Mouse (Mus musculus) ES-Bruce4 (cell line): Measurements from ENCODE around the gene Pkib. TPM values are rescaled to one million over a fixed set of nuclear protein-coding genes. Genes with fewer than 3 reads are reported as not detected.
A peak's percentile ranks its signal among the peaks of the same experiment; 100 is the strongest.

Experiments used
- H3K27ac ChIP-seq: 2 replicates; pipeline ENCODE4 v1.5.1; 2012; ENCODE audit warnings: low read length, inconsistent platforms; ENCODE audit not compliant: insufficient read depth
- H3K27me3 ChIP-seq: 2 replicates; pipeline ENCODE4 v1.6.1; 2012; ENCODE audit warnings: mild to moderate bottlenecking, low read length, inconsistent platforms; ENCODE audit not compliant: control insufficient read depth, poor library complexity, insufficient read depth, severe bottlenecking
- H3K36me3 ChIP-seq: 2 replicates; pipeline ENCODE4 v1.6.1; 2012; ENCODE audit warnings: inconsistent platforms, mild to moderate bottlenecking, low read length, moderate library complexity; ENCODE audit not compliant: control insufficient read depth, poor library complexity, insufficient read depth, severe bottlenecking
- H3K4me1 ChIP-seq: one replicate; pipeline ENCODE4 v1.8.1; 2011; ENCODE audit warnings: low read length; ENCODE audit not compliant: control insufficient read depth, insufficient read depth
- H3K4me3 ChIP-seq: 2 replicates; pipeline ENCODE4 v1.5.1; 2011; ENCODE audit warnings: low read depth, mild to moderate bottlenecking, low read length
- H3K9ac ChIP-seq: 2 replicates; pipeline ENCODE4 v1.6.1; 2012; ENCODE audit warnings: low read depth, mild to moderate bottlenecking, inconsistent platforms; ENCODE audit not compliant: poor library complexity, severe bottlenecking
- H3K9me3 ChIP-seq: replicated peaks from 2 replicates; pipeline ENCODE4 v1.6.1; 2012; ENCODE audit warnings: mild to moderate bottlenecking, low read length, inconsistent platforms; ENCODE audit not compliant: control insufficient read depth, poor library complexity, insufficient read depth, severe bottlenecking
- CTCF ChIP-seq: IDR thresholded peaks from one replicate; pipeline ENCODE4 v1.8.1; 2011; ENCODE audit warnings: low read depth, low read length
- EP300 ChIP-seq: IDR thresholded peaks from 2 replicates; pipeline ENCODE4 v1.6.1; 2011; ENCODE audit warnings: low read depth, low read length; ENCODE audit not compliant: insufficient read depth
- POLR2A ChIP-seq: IDR thresholded peaks from one replicate; pipeline ENCODE4 v1.8.1; 2011; ENCODE audit warnings: low read length; ENCODE audit not compliant: insufficient read depth
- polyA plus RNA-seq: library from polyadenylated mRNA; stranded (reverse); fragments of >200 nt; gene quantifications from 2 replicates; pipeline ENCODE4 v1.2.4, GENCODE M21; 2011; ENCODE audit warnings: low read depth; ENCODE audit not compliant: missing spikeins, insufficient read depth, insufficient read length

Gene Pkib
- polyA plus RNA-seq, 1 experiment: 0.24 TPM

DNA sequence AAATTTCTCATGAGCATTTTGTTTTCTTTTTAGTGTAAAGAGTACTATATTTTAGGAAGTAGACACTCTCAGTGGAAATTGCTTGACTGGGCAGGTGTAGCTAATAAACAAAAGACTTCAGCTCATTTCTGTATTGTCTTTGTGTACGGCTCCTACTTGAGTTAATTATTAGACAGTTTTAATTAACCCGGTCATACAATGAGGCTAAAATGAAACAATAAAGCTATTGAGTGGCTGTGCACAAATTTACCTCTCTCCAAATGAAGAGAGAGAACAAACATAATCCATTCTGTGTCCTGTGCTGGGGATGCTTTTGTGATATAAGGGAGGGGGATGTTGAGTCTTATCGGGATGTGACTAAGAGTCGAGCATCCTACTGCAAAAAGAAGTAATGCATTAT is 109.0 kb downstream of the Pkib start:
- no peaks in the 10 kb centered on the region for H3K36me3 ChIP-seq
- no peak overlapping the region for H3K9ac ChIP-seq
- H3K27ac ChIP-seq: no peak overlapping the region
- H3K27me3 ChIP-seq: no peaks in the 10 kb centered on the region
- TF ChIP-seq EP300: no peak
- no peak for TF ChIP-seq CTCF
- TF ChIP-seq POLR2A: no peak
- H3K4me3 ChIP-seq: no peak overlapping the region
- no peaks in the 10 kb centered on the region for H3K4me1 ChIP-seq
- H3K9me3 ChIP-seq: no peaks in the 10 kb centered on the region

DNA sequence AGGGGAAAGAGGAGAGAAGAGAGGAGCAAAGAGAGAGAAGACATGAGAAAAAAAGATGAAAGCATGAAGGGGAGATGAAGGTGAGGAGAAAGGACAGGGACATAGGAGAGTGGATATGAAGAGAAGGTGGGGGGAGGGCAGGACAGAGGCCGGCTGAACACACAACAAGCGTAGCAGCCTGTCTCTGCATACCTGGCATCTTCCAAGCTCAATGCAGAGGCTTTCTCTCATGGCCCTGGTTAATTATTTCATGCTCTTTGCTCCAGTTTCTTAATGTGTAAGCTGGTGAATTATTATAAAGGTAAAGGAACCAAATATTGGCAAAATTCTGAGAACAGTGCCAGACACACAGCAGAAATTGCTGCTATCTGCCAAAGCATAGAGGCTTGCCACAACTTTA is 109.6 kb downstream of the Pkib start:
- Histone ChIP-seq H3K9me3 (no peaks in the 10 kb centered on the region), H3K36me3 (no peaks in the 10 kb centered on the region), H3K27me3 (no peaks in the 10 kb centered on the region), H3K27ac (no peak overlapping the region), H3K4me1 (no peaks in the 10 kb centered on the region), H3K9ac (no peak overlapping the region), H3K4me3 (no peak overlapping the region)
- no peak for TF ChIP-seq POLR2A
- TF ChIP-seq EP300: no peak
- no peak for TF ChIP-seq CTCF

DNA sequence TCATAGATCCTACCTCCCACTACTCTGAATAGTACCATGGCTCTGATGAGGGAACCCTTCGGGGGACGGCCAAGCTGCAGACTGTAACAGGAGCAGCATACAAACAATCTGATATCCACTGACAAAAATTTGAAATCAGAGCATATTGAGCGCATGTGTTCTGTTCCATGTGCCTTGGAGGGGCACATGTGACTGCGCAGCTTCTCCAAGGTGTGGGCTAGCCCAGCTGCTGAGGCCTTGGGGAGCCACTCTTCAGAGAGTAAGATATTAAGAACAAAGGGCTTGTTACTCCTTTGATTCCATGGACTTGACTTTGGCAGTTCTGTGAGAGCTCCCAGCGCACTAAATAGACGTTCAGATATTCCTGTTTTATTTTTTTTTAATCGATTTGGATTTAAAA is 111.3 kb downstream of the Pkib start:
- no peaks in the 10 kb centered on the region for H3K36me3 ChIP-seq
- no peak overlapping the region for H3K9ac ChIP-seq
- H3K4me1 ChIP-seq: no peaks in the 10 kb centered on the region
- no peak overlapping the region for H3K27ac ChIP-seq
- no peak for TF ChIP-seq CTCF
- TF ChIP-seq POLR2A: no peak
- no peak for TF ChIP-seq EP300
- H3K27me3 ChIP-seq: no peaks in the 10 kb centered on the region
- no peak overlapping the region for H3K4me3 ChIP-seq
- no peaks in the 10 kb centered on the region for H3K9me3 ChIP-seq

DNA sequence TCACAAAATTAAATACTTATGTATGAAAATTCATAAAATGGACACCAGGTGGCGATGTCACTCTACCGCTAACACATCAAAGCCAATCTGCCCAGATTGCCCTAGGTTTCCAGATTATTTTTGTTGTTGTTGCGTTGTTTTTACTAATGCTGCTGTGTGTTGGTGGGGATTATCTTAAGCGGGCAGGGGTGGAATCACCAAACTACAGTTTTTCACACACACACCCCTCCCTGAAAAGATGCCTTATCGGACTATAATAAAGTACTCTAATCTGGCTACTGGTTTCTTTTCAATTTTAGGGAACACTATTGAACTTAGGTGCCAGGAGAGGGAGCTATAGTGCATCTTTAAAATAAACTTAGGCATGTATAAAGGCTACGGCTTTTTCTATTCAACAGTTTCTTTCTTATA is 111.8 kb downstream of the Pkib start:
- Histone ChIP-seq H3K36me3 (no peaks in the 10 kb centered on the region), H3K27ac (no peak overlapping the region), H3K27me3 (no peaks in the 10 kb centered on the region), H3K9me3 (no peaks in the 10 kb centered on the region), H3K4me1 (no peaks in the 10 kb centered on the region), H3K9ac (peak overlapping the region; percentile 61; the same call in 1 of the 2 replicates), H3K4me3 (no peak overlapping the region)
- TF ChIP-seq EP300 (no peak), POLR2A (no peak), CTCF (no peak)

DNA sequence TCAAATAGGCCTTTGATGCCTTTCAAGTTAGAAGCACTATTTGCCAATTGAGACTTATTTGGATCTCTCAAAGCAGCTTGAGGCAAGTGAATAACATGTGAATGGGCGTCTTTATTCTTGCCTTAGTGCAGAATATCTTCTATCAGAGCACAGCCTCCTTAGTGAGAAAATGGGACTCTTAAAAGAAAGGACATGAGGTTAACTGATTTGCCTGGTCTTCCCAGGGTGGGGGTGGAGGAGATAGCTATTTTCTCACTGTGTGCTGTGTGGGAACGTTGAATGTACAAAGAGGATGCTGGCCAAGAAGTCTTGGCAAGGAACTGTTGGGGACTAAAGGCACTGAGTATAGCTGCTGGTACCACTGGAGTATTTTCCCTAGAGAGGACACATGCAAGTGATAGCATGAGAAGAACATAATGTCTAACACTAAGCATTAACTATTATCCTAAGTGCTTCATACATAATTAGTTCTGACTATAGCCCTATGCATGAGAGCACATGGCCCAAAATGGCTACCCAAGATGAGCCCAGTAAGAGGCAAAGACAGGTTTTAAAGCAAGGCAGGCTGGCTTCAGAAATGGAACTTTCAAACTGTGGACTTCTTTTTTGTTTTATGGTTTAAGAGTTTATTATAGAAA is 112.5 kb downstream of the Pkib start:
- Histone ChIP-seq H3K9me3 (no peaks in the 10 kb centered on the region), H3K27ac (no peak overlapping the region), H3K27me3 (no peaks in the 10 kb centered on the region), H3K36me3 (no peaks in the 10 kb centered on the region), H3K4me1 (no peaks in the 10 kb centered on the region), H3K4me3 (no peak overlapping the region), H3K9ac (no peak overlapping the region)
- no peak for TF ChIP-seq POLR2A
- TF ChIP-seq CTCF: no peak
- TF ChIP-seq EP300: no peak

DNA sequence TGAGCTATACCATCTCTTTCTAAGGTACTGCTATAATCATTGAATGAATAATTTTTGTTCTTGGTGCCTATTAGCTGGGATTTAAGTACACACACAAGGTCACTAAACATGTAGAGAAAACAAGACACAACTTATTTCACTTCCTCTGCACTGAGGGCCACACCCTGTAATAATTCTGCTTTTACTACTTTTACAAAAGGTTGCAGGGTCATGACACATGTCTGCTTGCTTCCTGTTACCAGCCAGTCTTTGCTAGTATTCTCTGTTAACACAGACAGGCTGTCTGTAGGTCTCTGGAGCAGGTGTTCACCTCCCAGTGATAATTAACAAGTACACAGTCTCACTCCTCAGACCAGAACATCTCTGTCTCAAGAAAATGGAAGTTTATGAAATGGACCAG is 113.7 kb downstream of the Pkib start:
- H3K4me1 ChIP-seq: no peaks in the 10 kb centered on the region

More for the DNA sequence above, 113.7 kb downstream of the Pkib start:
- Histone ChIP-seq H3K27me3 (no peaks in the 10 kb centered on the region), H3K9ac (no peak overlapping the region), H3K27ac (no peak overlapping the region), H3K36me3 (no peaks in the 10 kb centered on the region), H3K9me3 (no peaks in the 10 kb centered on the region), H3K4me3 (no peak overlapping the region)
- TF ChIP-seq CTCF (no peak), POLR2A (no peak), EP300 (no peak)
